Mouse (Mus musculus) CD8-positive naive resting alpha-beta T cell, adult 2 months (primary cell): ENCODE data around the gene E2f6.

Experiments
- DNase-seq, 2 experiments: peaks; one replicate each; pipeline ENCODE4 v3.0.0; 2022; ENCODE audit warnings: low read depth in 2 of 2, low spot score in 2 of 2

E2f6 gene

DNA sequence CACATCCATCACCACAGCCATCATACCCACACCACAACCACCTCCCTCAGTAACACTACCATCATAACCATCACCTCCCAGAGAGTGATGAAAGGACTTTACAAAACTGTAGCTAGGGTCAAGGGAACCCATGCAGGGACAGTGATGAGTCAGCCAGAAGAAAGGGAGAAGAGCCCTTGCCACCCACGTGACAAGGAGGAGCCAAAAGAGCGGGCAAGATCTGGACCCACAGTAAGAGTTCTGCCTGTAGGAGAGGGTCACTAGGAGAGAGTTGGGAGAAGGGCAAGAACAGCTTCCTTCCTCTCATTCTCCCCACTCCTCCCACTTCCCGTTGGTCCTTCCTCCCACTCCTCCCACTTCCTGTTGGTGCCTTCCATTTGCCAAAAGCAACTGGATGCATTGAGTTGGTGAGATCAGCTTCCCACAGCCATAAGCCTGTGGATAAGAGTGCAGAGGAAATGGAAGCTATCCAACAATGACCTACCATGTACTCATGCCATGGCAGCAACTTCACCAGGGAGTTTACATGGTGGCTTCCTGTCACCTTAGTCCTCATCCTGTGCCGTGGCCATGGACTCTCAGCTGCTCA is 36.5 kb downstream of the E2f6 start:
- no peak for DNase-seq

- no peak for DNase-seq
Observed at GRCm38 (mm10) chr12:16848501-16848900, 37.7 kb downstream of the E2f6 start.

GRCm38 (mm10) chr12:16849821-16850220 is 39.1 kb downstream of the E2f6 start:
- DNase-seq, result no peak

- no peak for DNase-seq
Observed at GRCm38 (mm10) chr12:16850431-16851375, 39.9 kb downstream of the E2f6 start.

DNA sequence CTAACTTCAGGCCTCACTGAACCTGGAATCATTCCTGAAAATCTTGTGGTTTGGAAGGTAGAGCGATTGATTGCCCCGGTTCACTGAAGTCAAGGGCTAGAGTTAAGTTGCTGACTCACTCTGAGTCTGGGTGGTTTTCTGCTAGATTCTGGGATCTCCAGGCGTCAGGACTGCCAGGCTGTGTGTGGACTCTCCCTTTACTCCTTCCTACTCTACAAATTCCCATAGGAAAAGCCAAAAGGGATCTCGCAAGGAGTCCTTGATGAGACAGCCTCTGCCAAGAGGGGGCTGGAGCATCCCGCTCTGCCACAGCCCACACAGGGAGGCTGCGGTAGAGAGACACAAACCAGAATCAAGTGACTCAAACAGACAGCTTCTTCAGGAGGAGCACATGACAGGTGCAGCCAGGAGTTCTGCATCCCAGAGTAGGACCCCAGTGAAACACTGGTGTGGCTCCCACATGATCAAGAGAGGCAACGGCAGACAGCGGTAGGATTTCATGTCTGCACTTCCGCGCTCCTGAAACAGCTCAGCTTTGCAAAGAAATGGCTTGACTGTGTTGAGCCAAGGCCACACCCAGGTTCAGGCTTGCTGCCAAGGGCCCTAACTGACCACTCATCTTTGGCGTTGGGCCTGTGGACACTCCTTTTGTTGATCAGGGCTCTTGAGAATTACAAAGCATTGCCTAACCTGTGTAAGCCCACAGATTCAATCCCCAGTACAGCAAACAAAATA is 42.8 kb downstream of the E2f6 start:
- no peak for DNase-seq

GRCm38 (mm10) chr12:16855632-16856305 is 45.0 kb downstream of the E2f6 start:
- DNase-seq, result no peak

GRCm38 (mm10) chr12:16856306-16856679 is 45.5 kb downstream of the E2f6 start:
- no peak for DNase-seq

- DNase-seq, result no peak
Observed at GRCm38 (mm10) chr12:16858081-16858480, 47.3 kb downstream of the E2f6 start.

DNA sequence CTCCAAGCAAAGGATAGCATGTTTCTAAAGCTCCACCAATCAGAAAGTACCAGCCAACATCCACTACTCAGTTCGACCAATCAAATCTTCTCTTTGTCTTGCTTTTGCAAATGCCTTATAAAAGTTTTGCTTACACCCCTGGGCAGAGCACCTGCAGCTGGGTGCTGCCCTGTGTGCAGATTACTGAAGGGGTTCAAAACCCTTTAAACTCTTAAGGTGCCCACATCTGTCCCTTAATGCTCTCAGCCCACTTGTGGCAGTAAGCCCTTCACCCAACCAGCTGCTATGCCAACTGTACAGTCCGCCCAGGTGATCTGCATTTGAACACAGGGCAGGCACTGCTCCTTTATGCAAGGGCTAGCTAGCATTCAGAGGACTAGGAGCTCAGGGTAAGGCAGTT is 49.0 kb downstream of the E2f6 start:
- no peak for DNase-seq

- DNase-seq, result no peak
Observed at GRCm38 (mm10) chr12:16860533-16860932, 49.8 kb downstream of the E2f6 start.

DNA sequence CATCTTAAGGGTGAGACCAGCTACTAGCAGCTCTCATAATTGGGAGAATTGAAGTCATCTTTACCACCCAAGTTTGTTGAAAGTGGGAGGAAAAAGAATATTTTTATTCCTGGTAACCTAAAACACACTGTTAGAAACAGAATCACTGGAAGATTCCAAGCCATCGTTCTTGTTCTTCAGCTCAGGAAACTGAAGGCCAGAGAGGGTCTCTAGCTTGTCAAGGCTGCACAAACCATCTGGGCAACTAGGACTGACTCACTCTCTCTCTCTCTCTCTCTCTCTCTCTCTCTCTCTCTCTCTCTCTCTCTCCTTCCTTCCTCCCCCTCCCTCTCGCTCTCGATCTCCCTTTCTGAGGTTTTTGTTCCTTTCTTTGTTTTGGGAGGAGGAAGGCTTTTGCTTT is 50.2 kb downstream of the E2f6 start:
- no peak for DNase-seq

- no peak for DNase-seq
Observed at GRCm38 (mm10) chr12:16864477-16864876, 53.7 kb downstream of the E2f6 start.

GRCm38 (mm10) chr12:16865871-16866270 is 55.1 kb downstream of the E2f6 start:
- no peak for DNase-seq

DNA sequence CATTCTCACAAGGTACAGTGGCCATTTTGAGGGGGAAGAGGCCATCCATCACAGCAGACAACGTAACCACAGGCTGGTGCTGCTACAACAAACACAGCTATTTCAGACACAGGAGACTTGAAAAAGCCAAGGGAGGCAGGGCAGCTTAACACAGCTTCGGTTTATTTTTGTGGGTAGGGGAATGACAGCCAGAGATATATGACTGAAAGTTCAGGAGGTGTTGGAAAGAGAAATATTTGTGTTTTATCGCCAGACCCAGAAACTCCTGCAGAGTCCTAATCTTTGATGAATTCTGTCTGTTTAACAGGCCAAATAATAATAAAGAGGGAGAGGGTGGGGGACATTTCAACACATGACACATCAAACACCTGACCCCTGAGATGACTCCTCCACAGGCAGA is 55.7 kb downstream of the E2f6 start:
- no peak for DNase-seq

DNA sequence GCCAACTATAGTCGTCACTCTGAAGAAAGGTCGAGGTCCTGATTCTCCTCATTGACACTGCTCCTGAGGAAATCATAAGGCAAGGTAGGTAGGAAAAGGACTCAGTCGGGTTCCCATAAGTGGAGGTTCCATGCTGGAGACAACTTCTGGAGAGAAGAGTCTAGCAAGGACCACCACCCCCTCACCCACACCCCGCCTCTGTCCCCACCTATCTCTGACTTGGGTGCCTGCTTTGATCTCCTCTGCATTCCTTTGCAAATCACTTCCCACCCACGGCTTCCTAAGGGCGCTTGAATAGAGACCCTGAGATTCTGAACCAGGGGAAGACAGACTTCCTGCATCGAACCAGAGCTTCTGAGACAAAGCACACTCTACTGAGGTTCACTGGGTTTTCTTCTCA is 56.5 kb downstream of the E2f6 start:
- DNase-seq, result no peak

DNA sequence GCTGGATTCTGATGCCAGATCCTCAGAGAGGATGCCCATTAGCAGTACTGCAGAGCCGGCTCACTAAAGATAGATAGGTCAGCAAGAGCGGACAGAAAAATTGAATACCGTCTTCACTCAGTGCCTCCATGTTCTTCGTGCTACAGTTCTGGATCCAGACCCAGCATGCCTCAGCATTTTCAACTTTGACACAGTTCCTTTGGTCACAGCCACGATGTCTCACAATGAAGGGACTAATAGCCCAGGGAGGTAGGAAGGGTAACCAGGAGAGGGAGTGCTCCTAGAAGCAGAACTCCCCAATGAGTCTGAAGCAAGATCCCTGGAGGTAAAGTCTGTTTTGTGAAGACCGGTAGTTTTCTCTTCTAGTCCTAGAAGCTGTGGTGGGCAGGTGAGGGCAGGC is 57.9 kb downstream of the E2f6 start:
- DNase-seq, result no peak

DNA sequence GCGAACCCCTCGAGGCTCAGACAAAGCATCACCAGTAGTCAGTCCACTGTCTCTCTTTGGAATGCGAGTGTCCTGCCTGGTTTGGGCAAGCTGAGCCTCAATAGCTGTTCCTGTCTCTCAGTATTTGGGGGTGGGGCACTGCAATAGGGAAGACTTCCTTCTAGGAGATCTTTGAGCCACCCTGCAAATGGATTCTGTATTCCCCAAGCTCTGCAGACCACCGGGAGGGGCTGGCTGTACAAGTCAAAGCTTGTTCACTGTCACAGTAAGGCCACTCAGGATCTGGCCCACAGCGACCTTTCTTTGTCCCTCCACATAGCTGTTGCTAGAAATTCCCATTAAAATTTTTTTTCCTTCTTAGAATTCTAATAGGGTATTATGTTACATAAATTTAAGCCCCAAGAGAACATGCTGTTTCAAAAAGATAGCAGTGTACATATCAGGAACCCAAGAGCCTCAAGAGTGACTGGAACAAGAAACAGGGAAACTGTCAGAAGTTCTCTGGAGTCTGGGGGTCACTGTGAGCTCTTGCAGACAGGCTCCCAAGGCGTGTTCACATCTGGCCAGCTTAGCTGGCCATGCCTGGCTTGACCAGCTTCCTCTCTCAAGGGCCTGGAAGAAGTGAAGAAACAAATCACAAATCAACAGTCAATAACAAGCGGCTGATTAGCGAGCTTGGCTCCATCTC is 58.5 kb downstream of the E2f6 start:
- no peak for DNase-seq

- no peak for DNase-seq
Observed at GRCm38 (mm10) chr12:16869870-16870404, 59.2 kb downstream of the E2f6 start.

GRCm38 (mm10) chr12:16870405-16871068 is 59.8 kb downstream of the E2f6 start:
- no peak for DNase-seq

- DNase-seq, result no peak
Observed at GRCm38 (mm10) chr12:16872006-16872405, 61.2 kb downstream of the E2f6 start.
